Mouse (Mus musculus) cerebellum, adult 2 months (tissue): ENCODE results near the gene Gda.

Experiments used
- CTCF ChIP-seq: fragments of 200-500 bp; IDR thresholded peaks from 2 replicates; pipeline ENCODE4 v1.5.1; 2011; ENCODE audit warnings: low read depth, mild to moderate bottlenecking, control low read depth, low read length, moderate library complexity, borderline replicate concordance; ENCODE audit not compliant: insufficient read depth
- POLR2A ChIP-seq: fragments of 200-500 bp; IDR thresholded peaks from 2 replicates; pipeline ENCODE4 v1.6.1; 2011; ENCODE audit warnings: low read length, control low read depth, borderline replicate concordance; ENCODE audit not compliant: insufficient read depth

- TF ChIP-seq CTCF (no peak), POLR2A (no peak)
Observed at GRCm38 (mm10) chr19:21440841-21441240, 32.4 kb downstream of the Gda start.
